12 mouse cellular contexts compared by ENCODE assay signal in the genomic region with DNA sequence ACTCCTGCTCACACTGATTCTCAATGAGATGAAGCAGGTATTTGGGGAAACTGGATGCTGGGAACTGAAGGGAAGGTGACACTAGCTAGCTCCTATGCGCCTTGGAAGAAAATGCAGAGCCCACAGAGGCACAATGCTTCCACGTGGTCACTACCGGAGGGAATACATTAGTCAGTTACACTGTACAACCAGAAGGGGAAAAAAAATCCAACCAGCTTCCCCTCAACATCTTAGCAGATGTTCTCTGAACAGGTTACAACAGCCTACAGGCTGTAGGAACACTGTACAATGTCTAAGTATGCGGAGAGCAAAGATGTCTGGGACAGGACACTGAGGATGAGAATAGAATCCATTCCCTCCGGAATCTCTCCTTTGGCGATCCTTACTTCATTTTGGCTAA.
DNase-seq lines count a peak whose midpoint lies in the region; ATAC-seq and TF ChIP-seq lines count a peak whose summit lies in the region.
"Had no signal": no experiment of that assay in that cellular context is flagged by ENCODE, and none has a peak within 500 bp of the region (broad histone marks: within the 10 kb centered on the region; RNA-seq: fewer than 3 reads in every experiment).

No protein-coding gene starts in this region.

- H3K27ac ChIP-seq in heart, embryonic 13.5 days (replicated peaks): no peak overlapping the region
- no peak overlapping the region for H3K27ac ChIP-seq in embryonic facial prominence, embryonic 11.5 days (replicated peaks; ENCODE audit: low read depth, low read length)
- peak overlapping the region; percentile 68 for H3K27ac ChIP-seq in hindbrain, embryonic 15.5 days (replicated peaks)
- H3K27ac ChIP-seq in midbrain, postnatal 0 days (ENCODE audit: low read depth, low read length): peak overlapping the region; percentile 69

- peak overlapping the region; percentile 5; the same call in 1 of the 2 replicates for H3K4me3 ChIP-seq in heart, embryonic 13.5 days
- 0 out of 2 replicates have a peak overlapping the region, but pooled peaks have one; percentile 4 for H3K4me3 ChIP-seq in embryonic facial prominence, embryonic 11.5 days (ENCODE audit: low read depth, low read length)
- H3K4me3 ChIP-seq in hindbrain, embryonic 15.5 days: peak overlapping the region; percentile 60
- H3K4me3 ChIP-seq in midbrain, postnatal 0 days (ENCODE audit: low read depth, low read length): peak overlapping the region; percentile 60

- H3K36me3 ChIP-seq in heart, embryonic 13.5 days: no peaks in the 10 kb centered on the region
- no peaks in the 10 kb centered on the region for H3K36me3 ChIP-seq in embryonic facial prominence, embryonic 11.5 days (replicated peaks; ENCODE audit: control insufficient read depth, insufficient read depth, low read depth, low read length)
- H3K36me3 ChIP-seq in hindbrain, embryonic 15.5 days: no peaks in the 10 kb centered on the region
- H3K36me3 ChIP-seq in midbrain, postnatal 0 days (ENCODE audit: insufficient read depth, low read length): no peaks in the 10 kb centered on the region; the same call in 1 of the 2 replicates

- WGBS in heart, embryonic 13.5 days: 32% methylated on average over 6 of the region's 6 CpGs
- WGBS in embryonic facial prominence, embryonic 11.5 days: 33% methylated on average over 6 of the region's 6 CpGs
- 27% methylated on average over 6 of the region's 6 CpGs for WGBS in hindbrain, embryonic 15.5 days
- 12% methylated on average over 6 of the region's 6 CpGs for WGBS in midbrain, postnatal 0 days

- no peak overlapping the region for H3K9ac ChIP-seq in heart, embryonic 13.5 days
- H3K9ac ChIP-seq in embryonic facial prominence, embryonic 11.5 days (replicated peaks; ENCODE audit: low read length): no peak overlapping the region
- H3K9ac ChIP-seq in hindbrain, embryonic 15.5 days: peak overlapping the region; percentile 46
- H3K9ac ChIP-seq in midbrain, postnatal 0 days (replicated peaks; ENCODE audit: low read length, poor library complexity, severe bottlenecking): peak overlapping the region; percentile 64

- H3K4me2 ChIP-seq in heart, embryonic 13.5 days: peak overlapping the region; percentile 32
- peak overlapping the region; percentile 37 for H3K4me2 ChIP-seq in embryonic facial prominence, embryonic 11.5 days (ENCODE audit: low read depth, low read length)
- H3K4me2 ChIP-seq in hindbrain, embryonic 15.5 days: peak overlapping the region; percentile 61
- peak overlapping the region; percentile 84 for H3K4me2 ChIP-seq in midbrain, postnatal 0 days (ENCODE audit: low read depth, low read length, poor library complexity, severe bottlenecking)

- peaks cover 74% of the 10 kb centered on the region for H3K27me3 ChIP-seq in heart, embryonic 13.5 days (replicated peaks)
- H3K27me3 ChIP-seq in embryonic facial prominence, embryonic 11.5 days (ENCODE audit: control insufficient read depth, insufficient read depth, low read length): peaks cover 36% of the 10 kb centered on the region
- peaks cover 6% of the 10 kb centered on the region for H3K27me3 ChIP-seq in hindbrain, embryonic 15.5 days
- no peaks in the 10 kb centered on the region for H3K27me3 ChIP-seq in midbrain, postnatal 0 days (ENCODE audit: insufficient read depth, low read length)

- H3K9me3 ChIP-seq in heart, embryonic 13.5 days: no peaks in the 10 kb centered on the region
- no peaks in the 10 kb centered on the region for H3K9me3 ChIP-seq in embryonic facial prominence, embryonic 11.5 days (replicated peaks; ENCODE audit: control insufficient read depth, low read length)
- no peaks in the 10 kb centered on the region for H3K9me3 ChIP-seq in hindbrain, embryonic 15.5 days
- no peaks in the 10 kb centered on the region for H3K9me3 ChIP-seq in midbrain, postnatal 0 days (ENCODE audit: low read length)

- peaks cover 15% of the 10 kb centered on the region for H3K4me1 ChIP-seq in heart, embryonic 13.5 days
- no peaks in the 10 kb centered on the region for H3K4me1 ChIP-seq in embryonic facial prominence, embryonic 11.5 days (ENCODE audit: control insufficient read depth, insufficient read depth, low read length)
- H3K4me1 ChIP-seq in hindbrain, embryonic 15.5 days (replicated peaks): peaks cover 49% of the 10 kb centered on the region
- H3K4me1 ChIP-seq in midbrain, postnatal 0 days (ENCODE audit: insufficient read depth, low read length): peaks cover 11% of the 10 kb centered on the region; the same call in 1 of the 2 replicates

- intact Hi-C loops in heart, postnatal 25 days (cut with DNase I): no loop called here

- peak; percentile 54 for TF ChIP-seq CTCF in midbrain, postnatal 0 days (IDR thresholded peaks at IDR 0.05)

- ATAC-seq in heart, embryonic 13.5 days (ENCODE audit: extremely low read depth, insufficient number of reproducible peaks, low FRiP score, low TSS enrichment): no peak
- ATAC-seq in embryonic facial prominence, embryonic 11.5 days (replicated peaks; ENCODE audit: insufficient number of reproducible peaks, low FRiP score, low TSS enrichment, low read depth): no peak
- ATAC-seq in hindbrain, embryonic 15.5 days (ENCODE audit: low FRiP score, low read depth): 0 out of 2 replicates have a peak, but pooled peaks have one; percentile 9
- ATAC-seq in midbrain, postnatal 0 days (ENCODE audit: low FRiP score): peak; percentile 75
- ATAC-seq in monocyte, adult 5-6 weeks (replicated peaks; ENCODE audit: insufficient number of reproducible peaks, low FRiP score, low TSS enrichment, poor library complexity, severe bottlenecking): no peak

- no peak for DNase-seq in heart, postnatal 25 days (ENCODE audit: low spot score)
- no peak for DNase-seq in embryonic facial prominence, embryonic 11.5 days (ENCODE audit: low spot score)
- DNase-seq in midbrain, postnatal 0 days (ENCODE audit: low spot score): peak; percentile 59
- no peak for DNase-seq in thymus, adult 18-20 months
- no peak for DNase-seq in spleen, postnatal 10 days (ENCODE audit: low spot score in 2 of 2)
- DNase-seq: cerebellum, adult 9-11 months; gastrocnemius, postnatal 25 days; lung, postnatal 4 days; thymus, postnatal 14 days had no signal

Comparison
In these comparisons a context has a peak if more than half of its experiments do, and no peak if none do; other contexts are left out.
1. ATAC-seq: peak in hindbrain, embryonic 15.5 days (single experiment) and midbrain, postnatal 0 days (single experiment); none in heart, embryonic 13.5 days (single experiment), embryonic facial prominence, embryonic 11.5 days (single experiment) and monocyte, adult 5-6 weeks (single experiment).
2. H3K27ac ChIP-seq: peak in hindbrain, embryonic 15.5 days (single experiment) and midbrain, postnatal 0 days (single experiment); none in heart, embryonic 13.5 days (single experiment) and embryonic facial prominence, embryonic 11.5 days (single experiment).
3. H3K4me2 ChIP-seq: peak in every context shown above with its lines; median percentile 84 in midbrain, postnatal 0 days; 61 in hindbrain, embryonic 15.5 days; 37 in embryonic facial prominence, embryonic 11.5 days; 32 in heart, embryonic 13.5 days.
4. H3K4me3 ChIP-seq: peak in every context shown above with its lines; median percentile 60 in hindbrain, embryonic 15.5 days; 60 in midbrain, postnatal 0 days; 5 in heart, embryonic 13.5 days; 4 in embryonic facial prominence, embryonic 11.5 days.
5. H3K9ac ChIP-seq: peak in hindbrain, embryonic 15.5 days (single experiment) and midbrain, postnatal 0 days (single experiment); none in heart, embryonic 13.5 days (single experiment) and embryonic facial prominence, embryonic 11.5 days (single experiment).